ENCODE assay signal across 8 mouse cellular contexts in the genomic region with DNA sequence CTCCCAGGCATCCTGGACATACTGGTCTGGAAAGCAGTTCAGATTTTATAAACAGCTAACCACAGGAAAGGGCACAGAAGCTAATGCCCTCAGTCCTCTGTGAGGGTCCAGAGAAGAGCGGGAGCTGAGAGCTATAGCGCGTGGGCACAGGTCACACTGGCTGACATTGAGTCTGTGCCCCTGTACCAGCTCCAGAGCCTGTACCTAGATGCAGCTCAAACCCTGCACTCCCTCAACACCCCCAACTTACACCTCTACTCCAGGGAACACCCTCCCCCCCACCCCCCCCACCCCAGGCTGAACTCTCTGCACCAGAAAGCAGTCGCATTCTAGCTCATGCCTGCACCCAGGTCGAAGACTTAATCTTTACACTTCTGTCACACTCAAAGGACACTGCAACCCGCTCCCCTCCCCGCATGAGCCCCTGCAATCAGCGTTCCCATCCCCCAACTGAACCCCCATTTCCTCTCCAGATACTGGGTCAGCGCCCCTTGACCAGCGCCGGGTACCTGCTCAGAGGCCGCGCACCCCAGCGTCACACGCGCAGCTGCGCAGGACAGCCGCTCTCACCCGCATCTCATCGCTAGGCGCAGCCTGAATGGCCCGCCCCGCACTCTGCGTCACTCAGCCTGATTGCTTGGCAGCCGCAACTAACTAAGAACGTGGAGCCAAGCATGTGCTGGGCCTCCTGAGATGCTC. TPM values are rescaled to one million over a fixed set of nuclear protein-coding genes. Genes with fewer than 3 reads are reported as not detected.
DNase-seq lines count a peak whose midpoint lies in the region; ATAC-seq and TF ChIP-seq lines count a peak whose summit lies in the region.

No protein-coding gene starts in this region.

- 8% methylated on average over 26 of the region's 26 CpGs for WGBS in heart, adult 2 months
- WGBS in forebrain, embryonic 15.5 days, result 3% methylated on average over 26 of the region's 26 CpGs
- WGBS in hindbrain, embryonic 16.5 days, result 4% methylated on average over 26 of the region's 26 CpGs
- WGBS in limb, embryonic 15.5 days, result 4% methylated on average over 26 of the region's 26 CpGs
- 4% methylated on average over 25 of the region's 26 CpGs for WGBS in midbrain, embryonic 16.5 days

- peak; percentile 50 to 53 for DNase-seq in heart, adult 2 months
- DNase-seq in heart, adult 8-10 months (ENCODE audit: low spot score), result no peak
- peak; percentile 68 for DNase-seq in telencephalon, adult 2 months (ENCODE audit: low read depth, low spot score)

- no peak overlapping the region for H3K4me3 ChIP-seq in heart, adult 2 months
- H3K4me3 ChIP-seq in forebrain, embryonic 15.5 days, result peak overlapping the region; percentile 45
- H3K4me3 ChIP-seq in hindbrain, embryonic 16.5 days (ENCODE audit: low read length), result peak overlapping the region; percentile 49
- peak overlapping the region; percentile 33 for H3K4me3 ChIP-seq in limb, embryonic 15.5 days
- H3K4me3 ChIP-seq in midbrain, embryonic 16.5 days (ENCODE audit: low read depth, low read length), result peak overlapping the region; percentile 48

- H3K4me1 ChIP-seq in heart, adult 2 months (ENCODE audit: control insufficient read depth, insufficient read depth, low read length), result no peaks in the 10 kb centered on the region
- H3K4me1 ChIP-seq in forebrain, embryonic 15.5 days, result no peaks in the 10 kb centered on the region
- peaks cover 12% of the 10 kb centered on the region for H3K4me1 ChIP-seq in hindbrain, embryonic 16.5 days (ENCODE audit: control insufficient read depth, insufficient read depth, low read depth, low read length)
- H3K4me1 ChIP-seq in limb, embryonic 15.5 days, result peaks cover 14% of the 10 kb centered on the region
- H3K4me1 ChIP-seq in midbrain, embryonic 16.5 days (ENCODE audit: control insufficient read depth, insufficient read depth, low read length), result peaks cover 7% of the 10 kb centered on the region

- no peak for TF ChIP-seq EP300 in heart, adult 2 months (IDR thresholded peaks at IDR 0.05; ENCODE audit: insufficient read depth, low read depth, low read length)

- no peak overlapping the region for H3K9ac ChIP-seq in heart, adult 2 months (ENCODE audit: low read depth, low read length)
- peak overlapping the region; percentile 53 for H3K9ac ChIP-seq in forebrain, embryonic 15.5 days (replicated peaks)
- peak overlapping the region; percentile 69 for H3K9ac ChIP-seq in hindbrain, embryonic 16.5 days (ENCODE audit: low read depth, low read length)
- H3K9ac ChIP-seq in limb, embryonic 15.5 days, result no peak overlapping the region
- peak overlapping the region; percentile 74 for H3K9ac ChIP-seq in midbrain, embryonic 16.5 days (ENCODE audit: low read depth, low read length)

- no peak overlapping the region for H3K27ac ChIP-seq in heart, adult 2 months
- no peak overlapping the region for H3K27ac ChIP-seq in forebrain, embryonic 15.5 days (replicated peaks)
- H3K27ac ChIP-seq in hindbrain, embryonic 16.5 days (ENCODE audit: low read depth, low read length), result no peak overlapping the region
- no peak overlapping the region for H3K27ac ChIP-seq in limb, embryonic 15.5 days
- no peak overlapping the region for H3K27ac ChIP-seq in midbrain, embryonic 16.5 days (ENCODE audit: low read length)

- no peak for TF ChIP-seq POLR2A in heart, adult 2 months (IDR thresholded peaks at IDR 0.05; ENCODE audit: insufficient read depth, low read depth, low read length)

- H3K79me2 ChIP-seq in heart, adult 2 months (replicated peaks; ENCODE audit: control insufficient read depth, insufficient read depth, low read length), result no peaks in the 10 kb centered on the region

- no peaks in the 10 kb centered on the region for H3K27me3 ChIP-seq in heart, adult 2 months (ENCODE audit: control insufficient read depth, insufficient read depth, low read length)
- H3K27me3 ChIP-seq in forebrain, embryonic 15.5 days, result no peaks in the 10 kb centered on the region
- H3K27me3 ChIP-seq in hindbrain, embryonic 16.5 days (replicated peaks; ENCODE audit: control insufficient read depth, insufficient read depth, low read length), result peaks cover 3% of the 10 kb centered on the region; the same call in 1 of the 2 replicates
- H3K27me3 ChIP-seq in limb, embryonic 15.5 days, result peaks cover 28% of the 10 kb centered on the region
- peaks cover 4% of the 10 kb centered on the region; the same call in 1 of the 2 replicates for H3K27me3 ChIP-seq in midbrain, embryonic 16.5 days (ENCODE audit: control insufficient read depth, insufficient read depth, low read depth, low read length)

- H3K36me3 ChIP-seq in heart, adult 2 months (ENCODE audit: control insufficient read depth, insufficient read depth, low read length), result no peaks in the 10 kb centered on the region
- no peaks in the 10 kb centered on the region for H3K36me3 ChIP-seq in forebrain, embryonic 15.5 days
- no peaks in the 10 kb centered on the region for H3K36me3 ChIP-seq in hindbrain, embryonic 16.5 days (ENCODE audit: control insufficient read depth, insufficient read depth, low read length)
- no peaks in the 10 kb centered on the region for H3K36me3 ChIP-seq in limb, embryonic 15.5 days
- no peaks in the 10 kb centered on the region for H3K36me3 ChIP-seq in midbrain, embryonic 16.5 days (ENCODE audit: control insufficient read depth, insufficient read depth, low read length)

- no peaks in the 10 kb centered on the region for H3K9me3 ChIP-seq in forebrain, embryonic 15.5 days
- no peaks in the 10 kb centered on the region for H3K9me3 ChIP-seq in hindbrain, embryonic 16.5 days (ENCODE audit: control insufficient read depth, low read length)
- H3K9me3 ChIP-seq in limb, embryonic 15.5 days, result no peaks in the 10 kb centered on the region
- H3K9me3 ChIP-seq in midbrain, embryonic 16.5 days (replicated peaks; ENCODE audit: control insufficient read depth, low read length, poor library complexity, severe bottlenecking), result no peaks in the 10 kb centered on the region

- no peak for TF ChIP-seq CTCF in heart, adult 2 months (IDR thresholded peaks at IDR 0.05)

- intact Hi-C loops in heart, adult 2 months (cut with DNase I), result no loop called here

- H3K4me2 ChIP-seq in forebrain, embryonic 15.5 days (replicated peaks), result peak overlapping the region; percentile 72
- H3K4me2 ChIP-seq in hindbrain, embryonic 16.5 days (ENCODE audit: low read length), result peak overlapping the region; percentile 90
- H3K4me2 ChIP-seq in limb, embryonic 15.5 days, result peak overlapping the region; percentile 58
- peak overlapping the region; percentile 93 for H3K4me2 ChIP-seq in midbrain, embryonic 16.5 days (ENCODE audit: low read length)

- peak; percentile 83 for ATAC-seq in cerebellum, adult (ENCODE audit: insufficient number of reproducible peaks, low FRiP score, low TSS enrichment)
- ATAC-seq in forebrain, embryonic 15.5 days (replicated peaks), result peak; percentile 90
- ATAC-seq in hindbrain, embryonic 16.5 days, result peak; percentile 91
- ATAC-seq in limb, embryonic 15.5 days (ENCODE audit: insufficient number of reproducible peaks, low FRiP score, low TSS enrichment, low read depth), result no peak
- ATAC-seq in midbrain, embryonic 16.5 days, result peak; percentile 93

RNA-seq across cellular contexts. Expression of a gene that starts 0.9 kb away (rescaled TPM):
- under 1 TPM; 0.75 to 0.78 TPM for total RNA-seq in heart, adult 2 months (2021)
- polyA plus RNA-seq in heart, adult 2 months (2012; rRNA removed), result 0.53 and 0.55 TPM in 2 replicates
- total RNA-seq in heart, adult 8-10 months (2022), result 1 to 10 TPM in 1 of 4 experiments, under 1 TPM in 3; 0.44 to 1.8 (median 0.61) TPM
- 2.6 and 2.8 TPM in 2 replicates for polyA plus RNA-seq in forebrain, embryonic 15.5 days (2015; fragmentation: Nextera tagmentation; extraction: Ambion mirVana)
- polyA plus RNA-seq in hindbrain, embryonic 16.5 days (2015; fragmentation: Nextera tagmentation; extraction: Ambion mirVana), result 7.8 and 9.9 TPM in 2 replicates
- 0.50 and 0.51 TPM in 2 replicates for polyA plus RNA-seq in limb, embryonic 15.5 days (2015; fragmentation: Nextera tagmentation; extraction: Ambion mirVana)
- polyA plus RNA-seq in midbrain, embryonic 16.5 days (2015; fragmentation: Nextera tagmentation; extraction: Ambion mirVana), result 6.3 and 6.4 TPM in 2 replicates

RNA-seq across cellular contexts. Expression of a gene that starts 8.9 kb away (rescaled TPM):
- 10 to 100 TPM in 1 of 2 experiments, 1 to 10 TPM in 1; 8.9 to 10.7 TPM for total RNA-seq in heart, adult 2 months (2021)
- 21.7 and 24.9 TPM in 2 replicates for polyA plus RNA-seq in heart, adult 2 months (2012; rRNA removed)
- 10 to 100 TPM; 10.7 to 13.5 (median 12.2) TPM for total RNA-seq in heart, adult 8-10 months (2022)
- 35.0 and 37.1 TPM in 2 replicates for polyA plus RNA-seq in forebrain, embryonic 15.5 days (2015; fragmentation: Nextera tagmentation; extraction: Ambion mirVana)
- 53.9 and 56.7 TPM in 2 replicates for polyA plus RNA-seq in hindbrain, embryonic 16.5 days (2015; fragmentation: Nextera tagmentation; extraction: Ambion mirVana)
- polyA plus RNA-seq in limb, embryonic 15.5 days (2015; fragmentation: Nextera tagmentation; extraction: Ambion mirVana), result 23.7 and 24.2 TPM in 2 replicates
- 47.9 and 48.1 TPM in 2 replicates for polyA plus RNA-seq in midbrain, embryonic 16.5 days (2015; fragmentation: Nextera tagmentation; extraction: Ambion mirVana)

RNA-seq across cellular contexts. Expression of a gene that starts 40.5 kb away (rescaled TPM):
- 100 to 1,000 TPM; 109 to 115 TPM for total RNA-seq in heart, adult 2 months (2021)
- 101 and 156 TPM in 2 replicates for polyA plus RNA-seq in heart, adult 2 months (2012; rRNA removed)
- total RNA-seq in heart, adult 8-10 months (2022), result 100 to 1,000 TPM; 124 to 159 (median 130) TPM
- polyA plus RNA-seq in forebrain, embryonic 15.5 days (2015; fragmentation: Nextera tagmentation; extraction: Ambion mirVana), result 105 and 107 TPM in 2 replicates
- 140 and 145 TPM in 2 replicates for polyA plus RNA-seq in hindbrain, embryonic 16.5 days (2015; fragmentation: Nextera tagmentation; extraction: Ambion mirVana)
- polyA plus RNA-seq in limb, embryonic 15.5 days (2015; fragmentation: Nextera tagmentation; extraction: Ambion mirVana), result 164 and 168 TPM in 2 replicates
- polyA plus RNA-seq in midbrain, embryonic 16.5 days (2015; fragmentation: Nextera tagmentation; extraction: Ambion mirVana), result 129 and 133 TPM in 2 replicates

Comparison
In these comparisons a context has a peak if more than half of its experiments do, and no peak if none do; other contexts are left out.
1. H3K9ac ChIP-seq: peak in forebrain, embryonic 15.5 days (single experiment), hindbrain, embryonic 16.5 days (single experiment) and midbrain, embryonic 16.5 days (single experiment); none in heart, adult 2 months (single experiment) and limb, embryonic 15.5 days (single experiment).
2. Peak in every context shown above with its lines, with median percentiles within 50 percentile points of each other: H3K4me2 ChIP-seq.